Mouse (Mus musculus): ENCODE measurements around the gene Btnl6. TPM values are rescaled to one million over a fixed set of nuclear protein-coding genes. Genes with fewer than 3 reads are reported as not detected.

Gene Btnl6
- polyA plus RNA-seq, 1 experiment from 2014 or later: not detected

DNA sequence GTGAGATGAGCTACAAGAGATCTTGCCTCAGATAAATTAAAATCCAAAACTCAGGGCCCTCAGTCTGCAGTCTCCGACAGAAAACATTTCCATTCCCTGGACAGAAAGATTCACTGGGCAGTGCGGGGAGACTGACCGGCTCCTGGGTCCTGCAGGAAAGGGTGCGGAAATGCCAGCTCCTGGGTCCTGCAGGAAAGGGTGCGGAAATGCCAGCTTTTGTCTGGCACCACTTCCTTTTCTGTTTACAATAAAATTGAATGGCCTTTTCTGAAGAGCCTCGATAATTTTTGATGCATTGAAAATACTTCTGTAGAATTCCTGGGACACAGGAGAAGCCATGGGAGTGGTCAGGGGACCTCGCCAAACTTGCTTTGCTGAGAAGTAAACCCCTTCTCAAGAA, 42.0 kb upstream of the Btnl6 start:
- H3K36me3 ChIP-seq (replicated peaks; ENCODE audit: control insufficient read depth, insufficient read depth, low read depth, low read length): no peaks in the 10 kb centered on the region
- H3K9ac ChIP-seq (replicated peaks; ENCODE audit: low read length): no peak overlapping the region
- no peak overlapping the region for H3K4me2 ChIP-seq (ENCODE audit: low read depth, low read length)
- no peaks in the 10 kb centered on the region for H3K9me3 ChIP-seq (replicated peaks; ENCODE audit: control insufficient read depth, low read length)
- ATAC-seq (replicated peaks; ENCODE audit: insufficient number of reproducible peaks, low FRiP score, low TSS enrichment, low read depth) (no peak), DNase-seq (ENCODE audit: low spot score) (no peak)
- no peaks in the 10 kb centered on the region for H3K27me3 ChIP-seq (ENCODE audit: control insufficient read depth, insufficient read depth, low read length)
- no peak overlapping the region for H3K4me3 ChIP-seq (ENCODE audit: low read depth, low read length)
- no peak overlapping the region for H3K27ac ChIP-seq (replicated peaks; ENCODE audit: low read depth, low read length)
- WGBS: 88% methylated on average over 7 of the region's 7 CpGs
- no peaks in the 10 kb centered on the region for H3K4me1 ChIP-seq (ENCODE audit: control insufficient read depth, insufficient read depth, low read length)

DNA sequence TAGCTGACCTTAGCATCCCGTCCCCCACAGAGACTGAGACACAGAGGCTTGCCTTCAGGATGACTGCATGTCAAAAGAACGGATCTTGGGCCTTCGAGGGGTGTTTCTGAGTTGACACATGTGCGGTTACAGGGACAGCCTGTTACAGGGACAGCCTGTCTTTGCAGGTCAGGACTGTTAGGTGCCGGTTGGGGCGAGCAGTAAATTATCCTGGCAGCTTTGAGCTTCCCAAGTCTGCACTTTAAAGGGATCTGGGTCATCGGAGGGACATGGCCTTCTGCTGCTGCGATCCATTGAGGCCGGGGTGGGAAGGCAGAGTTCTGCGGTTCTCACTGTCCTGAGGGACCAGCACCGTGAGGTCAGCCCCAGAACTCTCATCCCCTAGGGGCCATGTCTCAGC, 40.3 kb upstream of the Btnl6 start:
- H3K4me2 ChIP-seq (ENCODE audit: low read depth, low read length): no peak overlapping the region
- no peaks in the 10 kb centered on the region for H3K36me3 ChIP-seq (replicated peaks; ENCODE audit: control insufficient read depth, insufficient read depth, low read depth, low read length)
- ATAC-seq (replicated peaks; ENCODE audit: insufficient number of reproducible peaks, low FRiP score, low TSS enrichment, low read depth): no peak
- H3K4me3 ChIP-seq (ENCODE audit: low read depth, low read length): no peak overlapping the region
- 77% methylated on average over 11 of the region's 11 CpGs for WGBS
- no peak for DNase-seq (ENCODE audit: low spot score)
- no peaks in the 10 kb centered on the region for H3K9me3 ChIP-seq (replicated peaks; ENCODE audit: control insufficient read depth, low read length)
- no peaks in the 10 kb centered on the region for H3K27me3 ChIP-seq (ENCODE audit: control insufficient read depth, insufficient read depth, low read length)
- H3K9ac ChIP-seq (replicated peaks; ENCODE audit: low read length): no peak overlapping the region
- no peaks in the 10 kb centered on the region for H3K4me1 ChIP-seq (ENCODE audit: control insufficient read depth, insufficient read depth, low read length)
- no peak overlapping the region for H3K27ac ChIP-seq (replicated peaks; ENCODE audit: low read depth, low read length)

DNA sequence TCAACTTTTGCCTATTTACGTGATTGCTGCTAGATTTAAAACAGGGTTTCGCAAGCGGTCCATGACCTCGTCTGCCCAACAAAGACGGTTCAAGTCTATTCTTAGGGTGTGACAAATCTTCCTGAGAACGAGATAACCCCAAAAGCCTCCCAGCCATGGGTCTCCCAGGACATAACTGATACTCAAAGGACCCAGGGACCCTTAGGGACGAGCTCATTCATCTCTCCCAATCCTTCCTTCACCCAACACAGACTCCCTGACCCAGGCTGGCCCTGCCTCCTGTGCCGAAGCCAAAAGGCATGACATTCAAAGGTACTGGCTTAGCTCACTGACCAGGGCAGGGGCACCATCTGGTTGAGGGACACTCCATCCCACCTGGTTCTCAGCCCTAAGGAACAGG, 39.3 kb upstream of the Btnl6 start:
- Histone ChIP-seq H3K4me2 (ENCODE audit: low read depth, low read length) (no peak overlapping the region), H3K27me3 (ENCODE audit: control insufficient read depth, insufficient read depth, low read length) (no peaks in the 10 kb centered on the region), H3K27ac (replicated peaks; ENCODE audit: low read depth, low read length) (no peak overlapping the region), H3K9me3 (replicated peaks; ENCODE audit: control insufficient read depth, low read length) (no peaks in the 10 kb centered on the region), H3K4me1 (ENCODE audit: control insufficient read depth, insufficient read depth, low read length) (no peaks in the 10 kb centered on the region), H3K4me3 (ENCODE audit: low read depth, low read length) (no peak overlapping the region), H3K9ac (replicated peaks; ENCODE audit: low read length) (no peak overlapping the region), H3K36me3 (replicated peaks; ENCODE audit: control insufficient read depth, insufficient read depth, low read depth, low read length) (no peaks in the 10 kb centered on the region)
- 87% methylated on average over 8 of the region's 8 CpGs for WGBS
- DNase-seq (ENCODE audit: low spot score) (no peak), ATAC-seq (replicated peaks; ENCODE audit: insufficient number of reproducible peaks, low FRiP score, low TSS enrichment, low read depth) (no peak)

- DNase-seq (ENCODE audit: low spot score) (peak; percentile 74), ATAC-seq (replicated peaks; ENCODE audit: insufficient number of reproducible peaks, low FRiP score, low TSS enrichment, low read depth) (no peak)
- WGBS: 24% methylated on average over 5 of the region's 5 CpGs
- H3K4me2 ChIP-seq (ENCODE audit: low read depth, low read length): no peak overlapping the region
- H3K27me3 ChIP-seq (ENCODE audit: control insufficient read depth, insufficient read depth, low read length): no peaks in the 10 kb centered on the region
- H3K36me3 ChIP-seq (replicated peaks; ENCODE audit: control insufficient read depth, insufficient read depth, low read depth, low read length): no peaks in the 10 kb centered on the region
- no peak overlapping the region for H3K4me3 ChIP-seq (ENCODE audit: low read depth, low read length)
- H3K27ac ChIP-seq (replicated peaks; ENCODE audit: low read depth, low read length): no peak overlapping the region
- H3K4me1 ChIP-seq (ENCODE audit: control insufficient read depth, insufficient read depth, low read length): no peaks in the 10 kb centered on the region
- H3K9ac ChIP-seq (replicated peaks; ENCODE audit: low read length): no peak overlapping the region
- no peaks in the 10 kb centered on the region for H3K9me3 ChIP-seq (replicated peaks; ENCODE audit: control insufficient read depth, low read length)
These were observed 38.3 kb upstream of the Btnl6 start for GRCm38 (mm10) chr17:34555483-34555882.

GRCm38 (mm10) chr17:34549843-34550242, 32.7 kb upstream of the Btnl6 start:
- no peak overlapping the region for H3K4me2 ChIP-seq (ENCODE audit: low read depth, low read length)
- 63% methylated on average over 2 of the region's 2 CpGs for WGBS
- no peaks in the 10 kb centered on the region for H3K4me1 ChIP-seq (ENCODE audit: control insufficient read depth, insufficient read depth, low read length)
- no peak overlapping the region for H3K9ac ChIP-seq (replicated peaks; ENCODE audit: low read length)
- H3K27me3 ChIP-seq (ENCODE audit: control insufficient read depth, insufficient read depth, low read length): no peaks in the 10 kb centered on the region
- H3K27ac ChIP-seq (replicated peaks; ENCODE audit: low read depth, low read length): no peak overlapping the region
- DNase-seq (ENCODE audit: low spot score): no peak
- H3K36me3 ChIP-seq (replicated peaks; ENCODE audit: control insufficient read depth, insufficient read depth, low read depth, low read length): no peaks in the 10 kb centered on the region
- no peak overlapping the region for H3K4me3 ChIP-seq (ENCODE audit: low read depth, low read length)
- ATAC-seq (replicated peaks; ENCODE audit: insufficient number of reproducible peaks, low FRiP score, low TSS enrichment, low read depth): no peak
- no peaks in the 10 kb centered on the region for H3K9me3 ChIP-seq (replicated peaks; ENCODE audit: control insufficient read depth, low read length)

DNA sequence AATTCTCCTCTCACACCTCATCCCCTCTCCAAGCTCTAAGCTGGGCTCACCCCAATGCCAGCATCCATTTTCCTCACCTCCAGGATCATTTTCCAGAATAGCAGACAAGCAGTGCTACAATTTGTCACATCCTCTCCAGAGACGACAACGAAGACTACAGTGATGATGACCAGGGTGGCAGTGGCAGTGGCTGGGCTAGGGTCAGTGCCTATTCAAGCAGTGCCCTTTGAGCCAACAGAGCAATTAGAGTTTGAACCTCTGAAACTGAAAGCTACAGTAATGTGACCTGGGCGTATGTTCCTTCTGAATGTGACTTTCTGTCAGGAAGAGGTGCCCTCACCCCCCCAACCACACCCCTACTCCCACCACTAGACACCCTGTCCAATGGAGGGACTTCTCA, 32.0 kb upstream of the Btnl6 start:
- no peaks in the 10 kb centered on the region for H3K4me1 ChIP-seq (ENCODE audit: control insufficient read depth, insufficient read depth, low read length)
- DNase-seq (ENCODE audit: low spot score): no peak
- no peaks in the 10 kb centered on the region for H3K27me3 ChIP-seq (ENCODE audit: control insufficient read depth, insufficient read depth, low read length)
- H3K9me3 ChIP-seq (replicated peaks; ENCODE audit: control insufficient read depth, low read length): no peaks in the 10 kb centered on the region
- no peak overlapping the region for H3K4me3 ChIP-seq (ENCODE audit: low read depth, low read length)
- no peak overlapping the region for H3K4me2 ChIP-seq (ENCODE audit: low read depth, low read length)
- H3K27ac ChIP-seq (replicated peaks; ENCODE audit: low read depth, low read length): no peak overlapping the region
- H3K36me3 ChIP-seq (replicated peaks; ENCODE audit: control insufficient read depth, insufficient read depth, low read depth, low read length): no peaks in the 10 kb centered on the region
- WGBS: 92% methylated on average over 3 of the region's 3 CpGs
- no peak for ATAC-seq (replicated peaks; ENCODE audit: insufficient number of reproducible peaks, low FRiP score, low TSS enrichment, low read depth)
- no peak overlapping the region for H3K9ac ChIP-seq (replicated peaks; ENCODE audit: low read length)

GRCm38 (mm10) chr17:34547601-34548000, 30.4 kb upstream of the Btnl6 start:
- H3K27me3 ChIP-seq (ENCODE audit: control insufficient read depth, insufficient read depth, low read length): no peaks in the 10 kb centered on the region
- H3K4me3 ChIP-seq (ENCODE audit: low read depth, low read length): no peak overlapping the region
- H3K36me3 ChIP-seq (replicated peaks; ENCODE audit: control insufficient read depth, insufficient read depth, low read depth, low read length): no peaks in the 10 kb centered on the region
- DNase-seq (ENCODE audit: low spot score) (no peak), ATAC-seq (replicated peaks; ENCODE audit: insufficient number of reproducible peaks, low FRiP score, low TSS enrichment, low read depth) (no peak)
- no peak overlapping the region for H3K9ac ChIP-seq (replicated peaks; ENCODE audit: low read length)
- no peaks in the 10 kb centered on the region for H3K9me3 ChIP-seq (replicated peaks; ENCODE audit: control insufficient read depth, low read length)
- H3K4me1 ChIP-seq (ENCODE audit: control insufficient read depth, insufficient read depth, low read length): no peaks in the 10 kb centered on the region
- WGBS: 89% methylated on average over 4 of the region's 4 CpGs
- H3K27ac ChIP-seq (replicated peaks; ENCODE audit: low read depth, low read length): no peak overlapping the region
- H3K4me2 ChIP-seq (ENCODE audit: low read depth, low read length): no peak overlapping the region

DNA sequence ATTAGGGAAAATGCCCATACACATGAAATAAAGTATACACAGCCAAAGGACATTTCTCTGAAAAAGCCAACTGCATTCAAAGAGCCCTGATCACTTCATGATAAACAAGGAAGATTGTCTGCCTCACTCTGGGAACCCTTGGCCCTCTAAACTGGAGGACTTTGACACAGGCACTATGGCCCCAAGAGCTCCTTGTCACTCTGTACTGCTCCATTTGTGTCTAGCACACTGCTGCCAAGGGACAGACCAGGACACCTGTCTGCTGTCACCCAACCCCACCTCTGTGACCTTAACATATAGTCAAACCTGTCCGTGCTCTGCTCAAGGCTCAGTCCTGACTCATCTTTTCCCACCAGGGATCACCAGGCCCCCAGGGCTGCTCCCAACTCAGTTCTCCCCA, 29.6 kb upstream of the Btnl6 start:
- H3K9me3 ChIP-seq (replicated peaks; ENCODE audit: control insufficient read depth, low read length): no peaks in the 10 kb centered on the region
- 90% methylated on average over 1 of the region's 1 CpGs for WGBS
- DNase-seq (ENCODE audit: low spot score) (no peak), ATAC-seq (replicated peaks; ENCODE audit: insufficient number of reproducible peaks, low FRiP score, low TSS enrichment, low read depth) (no peak)
- H3K27ac ChIP-seq (replicated peaks; ENCODE audit: low read depth, low read length): no peak overlapping the region
- no peaks in the 10 kb centered on the region for H3K27me3 ChIP-seq (ENCODE audit: control insufficient read depth, insufficient read depth, low read length)
- no peaks in the 10 kb centered on the region for H3K36me3 ChIP-seq (replicated peaks; ENCODE audit: control insufficient read depth, insufficient read depth, low read depth, low read length)
- H3K4me3 ChIP-seq (ENCODE audit: low read depth, low read length): no peak overlapping the region
- H3K4me1 ChIP-seq (ENCODE audit: control insufficient read depth, insufficient read depth, low read length): no peaks in the 10 kb centered on the region
- no peak overlapping the region for H3K4me2 ChIP-seq (ENCODE audit: low read depth, low read length)
- H3K9ac ChIP-seq (replicated peaks; ENCODE audit: low read length): no peak overlapping the region
